In the genomic region with DNA sequence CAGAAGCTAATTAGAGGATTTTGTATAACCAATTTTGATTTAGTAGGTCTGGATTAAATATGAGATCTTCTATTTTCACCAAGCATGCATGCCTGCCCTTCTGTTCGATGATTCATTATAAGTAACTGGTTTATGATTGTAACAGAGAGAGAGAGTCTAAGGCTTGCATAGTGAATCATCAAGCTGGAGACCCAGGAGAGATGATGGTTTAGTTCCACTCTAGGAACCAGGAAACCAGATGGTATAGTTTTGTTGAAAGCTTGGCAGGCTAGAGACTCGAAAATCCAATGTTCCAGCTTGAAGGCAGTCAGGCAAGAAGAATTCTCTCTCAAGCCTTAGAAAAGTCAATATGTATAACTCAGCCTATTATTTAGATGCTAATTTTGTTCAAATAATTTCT, we compare ENCODE assay signal across 25 mouse cellular contexts.
DNase-seq lines count a peak whose midpoint lies in the region; ATAC-seq and TF ChIP-seq lines count a peak whose summit lies in the region.
"Had no signal": no experiment of that assay in that cellular context is flagged by ENCODE, and none has a peak within 500 bp of the region (broad histone marks: within the 10 kb centered on the region; RNA-seq: fewer than 3 reads in every experiment).

No protein-coding gene starts in this region.

- intact Hi-C loops in left cerebral cortex, adult 2 months (cut with DNase I), result no loop called here
- intact Hi-C loops in left cerebral cortex, postnatal 4 days (cut with DNase I), result no loop called here

- peak overlapping the region; percentile 20; the same call in 1 of the 2 replicates for H3K27ac ChIP-seq in left cerebral cortex, adult 2 months
- H3K27ac ChIP-seq: forebrain, embryonic 12.5 days; heart, embryonic 15.5 days; limb, embryonic 12.5 days; liver, embryonic 12.5 days; stomach, postnatal 0 days had no signal

- ATAC-seq in frontal cortex, adult (ENCODE audit: low TSS enrichment), result peak; percentile 97
- ATAC-seq: liver, embryonic 12.5 days had no signal

- H3K4me3 ChIP-seq in left cerebral cortex, adult 2 months, result no peak overlapping the region
- H3K4me3 ChIP-seq: forebrain, embryonic 12.5 days; heart, embryonic 15.5 days; limb, embryonic 12.5 days; liver, embryonic 12.5 days; megakaryocyte, embryonic 14.5 days had no signal

- no peak for TF ChIP-seq CTCF in left cerebral cortex, adult 2 months (IDR thresholded peaks at IDR 0.05)
- TF ChIP-seq CTCF in brain, embryonic 14.5 days (IDR thresholded peaks at IDR 0.05; ENCODE audit: borderline replicate concordance, extremely low read depth, insufficient read depth, insufficient read length), result no peak

- no peak for TF ChIP-seq POLR2A in brain, embryonic 14.5 days (IDR thresholded peaks at IDR 0.05; ENCODE audit: borderline replicate concordance, extremely low read depth, insufficient read depth, insufficient read length, poor library complexity, severe bottlenecking)

- DNase-seq in frontal cortex, postnatal 25 days (ENCODE audit: low spot score in 2 of 2), result no peak
- DNase-seq in left cerebral cortex, adult 2 months (ENCODE audit: extremely low spot score in 1 of 2, low spot score in 2 of 2), result no peak
- no peak for DNase-seq in left cerebral cortex, postnatal 4 days
- DNase-seq in brain, embryonic 14.5 days (ENCODE audit: low read depth), result peak; percentile 9
- DNase-seq in adrenal gland, postnatal 10 days, result no peak
- no peak for DNase-seq in urinary bladder, adult 18-20 months (ENCODE audit: low spot score in 2 of 2)
- DNase-seq: adrenal gland, adult 2 months; B cell, adult 2 months; cerebellum, adult 11 months; cerebellum, postnatal 25 days; embryo, embryonic 11 days; gastrocnemius, postnatal 14 days; heart, postnatal 4 days; kidney, adult 18-20 months; kidney, postnatal 25 days; lung, adult 2 months; retina, postnatal 1 day; thymus, postnatal 25 days had no signal
